Mouse (Mus musculus) cerebellum, adult 2 months (tissue): Measurements from ENCODE around the gene Acadm. TPM values are rescaled to one million over a fixed set of nuclear protein-coding genes. Genes with fewer than 3 reads are reported as not detected.

Source experiments
- DNase-seq, 2 experiments: peaks; one replicate each; pipeline ENCODE4 v3.0.0; 2021
- H3K27ac ChIP-seq: fragments of 200-500 bp; 2 replicates; pipeline ENCODE4 v1.5.1; 2012; ENCODE audit warnings: low read length, control low read depth, inconsistent platforms; ENCODE audit not compliant: insufficient read depth
- H3K27me3 ChIP-seq: fragments of 200-500 bp; 2 replicates; pipeline ENCODE4 v1.6.1; 2012; ENCODE audit warnings: inconsistent platforms, mild to moderate bottlenecking, low read length, moderate library complexity; ENCODE audit not compliant: control insufficient read depth, insufficient read depth
- H3K4me1 ChIP-seq: fragments of 200-500 bp; 2 replicates; pipeline ENCODE4 v1.6.1; 2011; ENCODE audit warnings: low read length; ENCODE audit not compliant: control insufficient read depth, insufficient read depth
- H3K4me3 ChIP-seq: fragments of 200-500 bp; replicated peaks from 2 replicates; pipeline ENCODE3; 2011; ENCODE audit warnings: mild to moderate bottlenecking, low read depth, low read length, control low read depth; ENCODE audit not compliant: insufficient read depth
- CTCF ChIP-seq: fragments of 200-500 bp; IDR thresholded peaks from 2 replicates; pipeline ENCODE4 v1.5.1; 2011; ENCODE audit warnings: low read depth, mild to moderate bottlenecking, control low read depth, low read length, moderate library complexity, borderline replicate concordance; ENCODE audit not compliant: insufficient read depth
- POLR2A ChIP-seq: fragments of 200-500 bp; IDR thresholded peaks from 2 replicates; pipeline ENCODE4 v1.6.1; 2011; ENCODE audit warnings: low read length, control low read depth, borderline replicate concordance; ENCODE audit not compliant: insufficient read depth
- WGBS: fragments of 180-500 bp; shearing (Covaris S2); methylation state at CpG from one replicate; pipeline ENCODE4 v1.1.7; 2018; 5-methylcytosine and 5-hydroxymethylcytosine counted together
- polyA plus RNA-seq: library from polyadenylated mRNA; depleted of rRNA; stranded (reverse); fragments of >200 nt; gene quantifications from 2 replicates; pipeline ENCODE4 v1.2.3, GENCODE M21; 2012

Gene Acadm
- polyA plus RNA-seq, 1 experiment = 59.4 TPM

DNA sequence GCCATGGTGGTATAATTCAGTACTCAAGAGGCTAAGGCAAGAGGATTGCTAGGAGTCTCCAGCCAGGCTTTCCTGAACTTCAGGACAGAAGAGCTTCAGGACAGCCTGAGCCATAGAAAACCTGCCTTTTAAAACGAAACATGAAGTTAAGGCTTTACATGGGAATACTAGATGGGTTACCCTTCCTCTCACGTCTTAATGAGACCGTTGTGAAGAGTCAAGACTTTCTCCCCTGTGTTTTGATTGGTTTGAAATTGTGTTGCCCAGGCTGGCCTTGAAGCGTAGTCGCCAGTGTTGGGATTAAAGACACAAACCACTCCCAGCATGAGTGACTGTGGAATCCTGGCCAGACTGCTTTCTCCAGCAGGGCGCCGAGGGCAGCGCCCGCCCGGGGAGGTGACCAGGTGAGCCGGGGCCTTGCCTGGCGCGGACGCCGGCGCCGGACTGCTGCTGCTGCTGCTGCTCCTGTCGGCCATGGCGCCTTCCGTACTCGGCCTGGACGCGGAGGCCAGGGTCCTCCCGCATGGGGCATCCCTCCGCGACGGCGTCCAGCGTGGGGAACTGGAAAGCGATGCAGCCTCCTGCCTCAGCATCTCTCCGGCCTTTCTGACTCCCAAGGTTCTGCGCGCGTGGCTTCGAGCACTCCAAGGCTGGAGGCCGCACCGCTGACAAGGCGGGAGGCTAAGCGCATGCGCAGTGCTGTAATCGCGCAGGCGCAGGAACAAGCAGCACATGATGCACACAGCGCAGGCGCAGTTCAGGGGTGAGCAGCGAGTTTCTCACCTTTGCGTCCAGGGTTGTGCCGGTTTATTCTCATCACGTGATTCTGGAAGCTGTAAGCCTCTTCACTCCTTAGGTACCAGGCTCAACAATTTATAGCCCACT lies 38.9 kb downstream of the Acadm start:
- TF ChIP-seq POLR2A (no peak), CTCF (no peak)
- H3K4me1 ChIP-seq = peaks cover 1% of the 10 kb centered on the region; the same call in 1 of the 2 replicates
- H3K4me3 ChIP-seq = no peak overlapping the region
- WGBS = 82% methylated on average over 49 of the region's 49 CpGs
- H3K27me3 ChIP-seq = no peaks in the 10 kb centered on the region
- H3K27ac ChIP-seq = no peak overlapping the region
- DNase-seq = no peak

DNA sequence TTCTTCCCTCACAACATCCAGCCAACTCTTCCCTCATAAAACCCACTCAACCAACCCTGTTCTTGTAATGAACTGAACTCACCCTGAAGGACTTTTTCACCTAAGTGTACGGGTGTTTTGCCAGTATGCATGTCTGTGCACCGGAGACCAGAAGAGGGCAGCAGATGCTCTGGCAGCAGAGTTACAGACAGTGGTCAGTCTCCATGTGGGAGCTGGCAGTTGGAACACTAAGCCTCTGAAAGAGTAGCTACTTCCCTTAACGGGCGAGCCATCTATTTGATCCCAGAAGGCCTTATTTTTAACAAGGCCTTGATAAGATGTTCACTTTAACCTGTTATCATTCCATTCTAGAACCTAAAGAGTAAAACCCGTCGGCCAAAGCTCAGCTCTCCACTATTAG lies 39.8 kb downstream of the Acadm start:
- Histone ChIP-seq H3K4me1 (no peaks in the 10 kb centered on the region; the same call in 1 of the 2 replicates), H3K4me3 (no peak overlapping the region), H3K27ac (no peak overlapping the region), H3K27me3 (no peaks in the 10 kb centered on the region)
- 33% methylated on average over 6 of the region's 6 CpGs for WGBS
- DNase-seq = peak; percentile 53 to 61
- TF ChIP-seq CTCF (peak; percentile 71), POLR2A (no peak)

GRCm38 (mm10) chr3:153902595-153902994 lies 41.8 kb downstream of the Acadm start:
- no peak overlapping the region for H3K4me3 ChIP-seq
- H3K27me3 ChIP-seq = no peaks in the 10 kb centered on the region
- 52% methylated on average over 3 of the region's 3 CpGs for whole genome bisulfite sequencing
- H3K27ac ChIP-seq = no peak overlapping the region
- TF ChIP-seq CTCF (no peak), POLR2A (no peak)
- DNase-seq = no peak
- H3K4me1 ChIP-seq = no peaks in the 10 kb centered on the region

GRCm38 (mm10) chr3:153901904-153902303 lies 42.5 kb downstream of the Acadm start:
- no peaks in the 10 kb centered on the region for H3K4me1 ChIP-seq
- DNase-seq = no peak
- WGBS = 85% methylated on average over 1 of the region's 1 CpGs

DNA sequence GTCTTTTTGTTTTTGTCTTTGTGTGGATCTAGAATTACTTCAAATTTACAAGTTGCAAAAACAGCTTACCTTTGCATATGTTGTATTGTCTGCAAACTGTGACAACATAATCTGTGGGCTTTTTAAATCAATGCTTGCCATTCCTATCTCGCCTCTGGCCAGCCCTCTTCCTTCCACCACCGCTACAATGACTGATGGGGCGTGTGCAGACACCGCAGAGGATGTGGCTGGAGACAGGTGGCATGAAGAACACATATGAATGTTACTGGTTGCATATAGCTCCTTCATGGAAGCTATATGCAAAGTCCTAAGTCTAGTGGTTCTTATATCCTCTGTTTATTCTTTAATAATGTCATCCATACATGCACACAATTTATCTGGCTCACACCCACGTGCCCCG lies 47.2 kb downstream of the Acadm start:
- DNase-seq = no peak
- H3K27ac ChIP-seq = no peak overlapping the region
- TF ChIP-seq POLR2A (no peak), CTCF (no peak)
- H3K4me3 ChIP-seq = no peak overlapping the region
- H3K4me1 ChIP-seq = no peaks in the 10 kb centered on the region
- 76% methylated on average over 6 of the region's 6 CpGs for WGBS
- no peaks in the 10 kb centered on the region for H3K27me3 ChIP-seq

More at GRCm38 (mm10) chr3:153901904-153902303, 42.5 kb downstream of the Acadm start:
- TF ChIP-seq CTCF (no peak), POLR2A (no peak)
- no peak overlapping the region for H3K4me3 ChIP-seq
- H3K27me3 ChIP-seq = no peaks in the 10 kb centered on the region
- no peak overlapping the region for H3K27ac ChIP-seq

DNA sequence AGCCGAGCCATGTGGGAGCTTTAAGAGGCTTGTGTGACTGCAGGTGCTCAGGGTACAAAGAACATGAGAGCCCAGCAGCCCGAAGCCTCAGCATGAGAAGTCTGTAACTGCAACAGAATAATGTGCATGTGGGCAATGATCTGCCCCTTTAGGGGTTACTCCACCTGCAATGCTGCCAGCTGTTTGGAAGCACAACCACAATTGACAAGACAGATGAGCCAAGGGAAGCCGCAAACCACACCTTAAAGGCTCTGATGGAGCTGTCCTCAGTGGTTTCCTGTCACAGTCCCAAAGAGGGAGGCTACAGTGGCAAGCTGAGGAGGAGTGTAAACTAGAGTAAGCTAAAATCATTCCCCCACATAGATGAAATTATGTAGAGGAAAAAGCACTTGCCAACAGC lies 49.0 kb downstream of the Acadm start:
- Histone ChIP-seq H3K27me3 (no peaks in the 10 kb centered on the region), H3K27ac (no peak overlapping the region), H3K4me3 (no peak overlapping the region), H3K4me1 (no peaks in the 10 kb centered on the region)
- DNase-seq = no peak
- 87% methylated on average over 3 of the region's 3 CpGs for WGBS
- TF ChIP-seq CTCF = no peak
- TF ChIP-seq POLR2A = no peak

- TF ChIP-seq CTCF (no peak), POLR2A (no peak)
- no peaks in the 10 kb centered on the region for H3K4me1 ChIP-seq
- H3K27me3 ChIP-seq = no peaks in the 10 kb centered on the region
- H3K27ac ChIP-seq = no peak overlapping the region
- WGBS = 84% methylated on average over 8 of the region's 8 CpGs
- no peak for DNase-seq
- no peak overlapping the region for H3K4me3 ChIP-seq
These were observed 55.1 kb downstream of the Acadm start for GRCm38 (mm10) chr3:153889188-153889781.

DNA sequence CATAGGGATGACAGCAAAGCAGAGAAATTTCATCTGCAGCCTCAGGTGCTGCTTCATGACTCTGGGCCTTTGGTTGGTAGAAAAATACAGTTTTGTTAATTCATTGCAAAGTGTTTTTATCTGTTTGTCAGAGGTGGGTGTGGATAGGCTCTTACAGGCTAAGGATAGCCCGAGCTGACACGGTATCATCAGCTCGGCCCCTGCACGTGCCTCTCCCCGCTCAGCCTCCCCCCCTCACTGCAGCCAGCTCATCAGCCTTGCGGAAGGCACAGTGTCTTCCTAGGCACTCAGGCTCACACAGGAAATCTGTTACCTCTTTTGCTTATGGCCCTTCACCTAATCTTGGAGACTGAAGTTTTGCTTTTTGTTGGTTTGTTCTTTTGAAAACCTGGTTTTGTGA lies 56.3 kb downstream of the Acadm start:
- Histone ChIP-seq H3K27me3 (no peaks in the 10 kb centered on the region), H3K4me1 (no peaks in the 10 kb centered on the region), H3K4me3 (no peak overlapping the region), H3K27ac (no peak overlapping the region)
- WGBS = 83% methylated on average over 6 of the region's 6 CpGs
- no peak for TF ChIP-seq POLR2A
- TF ChIP-seq CTCF = no peak
- no peak for DNase-seq
